Mouse (Mus musculus) common myeloid progenitor, adult 5-6 weeks (primary cell): ENCODE data around the gene Gm28729. TPM values are rescaled to one million over a fixed set of nuclear protein-coding genes. Genes with fewer than 3 reads are reported as not detected.

ENCODE experiments used
- ATAC-seq: replicated peaks from 2 replicates; pipeline ENCODE4 v1.8.0; 2016; ENCODE audit warnings: low read depth, mild to moderate bottlenecking, moderate TSS enrichment, inconsistent platforms; ENCODE audit not compliant: poor library complexity, severe bottlenecking
- total RNA-seq: library from RNA; stranded (forward); fragments of 200-1000, 187-1606 nt; gene quantifications from 2 replicates; pipeline ENCODE4 v1.2.3, GENCODE M21; 2017

Gm28729 gene
- total RNA-seq, 1 experiment from 2014 or later: not detected

- no peak for ATAC-seq
These were observed 54.6 kb downstream of the Gm28729 start for GRCm38 (mm10) chr9:96470266-96470974.

DNA sequence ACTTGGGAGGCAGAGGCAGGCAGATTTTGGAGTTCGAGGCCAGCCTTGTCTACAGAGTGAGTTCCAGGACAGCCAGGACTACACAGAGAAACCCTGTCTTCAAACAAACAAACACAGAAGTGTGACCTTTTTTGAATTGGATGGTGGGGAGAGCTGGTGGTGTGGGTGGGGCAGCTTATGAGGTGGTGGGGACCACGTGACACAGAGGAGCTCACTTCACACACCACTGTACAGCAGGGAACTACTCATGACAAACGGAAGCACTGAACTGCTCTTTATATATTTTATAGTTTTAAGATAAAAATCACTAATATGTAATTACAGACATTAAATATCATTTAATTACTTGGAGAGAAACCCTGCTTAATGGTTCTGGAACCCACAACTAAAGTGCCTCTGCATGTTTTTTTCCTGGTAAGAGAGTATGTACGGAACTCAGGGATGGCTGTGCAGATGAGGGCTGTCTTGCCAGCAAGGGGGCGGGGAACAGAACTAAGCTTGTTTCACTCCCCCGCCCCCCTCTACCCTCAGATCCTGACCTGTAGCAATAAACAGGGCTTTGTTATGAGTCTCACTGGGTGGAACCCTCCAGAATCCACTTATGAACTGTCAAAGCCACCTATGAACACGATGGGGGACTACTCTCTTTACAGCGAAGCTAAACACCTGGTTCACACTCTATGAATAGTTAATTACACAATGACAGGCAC lies 55.4 kb downstream of the Gm28729 start:
- ATAC-seq: no peak

DNA sequence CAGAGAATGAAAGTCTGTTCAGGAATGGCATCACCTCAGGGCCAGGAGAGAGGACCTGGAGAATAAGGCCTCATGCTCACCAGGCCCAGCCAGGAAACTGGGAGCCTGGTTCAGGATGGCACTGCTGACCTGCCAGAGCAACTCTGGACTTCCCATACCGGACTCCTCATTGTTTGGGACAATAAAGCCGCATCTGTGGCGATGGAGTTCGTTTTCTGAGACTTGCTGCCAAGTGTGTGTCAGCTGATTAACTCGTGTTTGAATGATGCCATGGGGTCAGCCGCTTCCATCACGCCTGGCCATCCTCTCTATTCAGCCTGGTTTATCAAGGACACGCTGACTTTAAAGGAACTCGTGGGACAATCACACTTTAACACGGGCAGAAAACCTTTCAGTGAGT lies 61.4 kb downstream of the Gm28729 start:
- ATAC-seq: no peak

- no peak for ATAC-seq
These were observed 63.5 kb downstream of the Gm28729 start for GRCm38 (mm10) chr9:96461607-96462006.

DNA sequence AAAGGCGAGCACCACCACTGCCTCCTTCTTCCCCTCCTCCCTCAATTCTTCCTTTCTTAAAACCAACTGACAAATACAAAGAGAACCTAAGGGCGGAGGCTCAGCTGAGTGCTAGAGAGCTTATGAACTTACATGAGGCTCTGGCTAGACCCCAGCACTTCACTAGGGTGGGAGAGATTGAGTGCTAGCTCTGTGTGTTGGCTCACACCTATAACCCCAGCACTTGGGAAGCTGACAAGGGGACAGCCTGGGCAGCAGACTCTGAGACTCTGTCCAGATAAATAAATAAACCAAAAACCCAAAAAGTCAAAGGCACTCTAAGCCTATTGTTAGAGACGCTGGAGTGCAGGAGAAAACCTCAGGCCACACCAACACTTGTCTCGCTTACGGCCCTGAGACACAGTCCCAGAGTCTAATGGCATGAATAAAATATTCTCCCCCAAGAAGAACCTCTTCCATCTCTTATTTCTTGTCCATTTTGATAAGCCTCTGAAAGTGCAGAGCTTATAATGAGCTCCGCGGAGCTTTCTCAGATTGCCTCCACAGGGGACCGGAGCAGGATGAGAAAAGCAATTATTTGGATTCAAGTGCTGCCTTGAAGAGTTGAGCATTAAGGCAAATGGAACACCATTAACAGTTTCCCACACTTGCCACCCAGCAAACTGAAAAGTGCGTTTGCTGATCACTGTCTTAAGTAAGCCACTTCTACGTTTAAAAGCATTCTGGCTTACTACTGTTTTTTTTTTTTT lies 64.8 kb downstream of the Gm28729 start:
- ATAC-seq: no peak

GRCm38 (mm10) chr9:96455618-96456017 lies 69.4 kb downstream of the Gm28729 start:
- no peak for ATAC-seq

DNA sequence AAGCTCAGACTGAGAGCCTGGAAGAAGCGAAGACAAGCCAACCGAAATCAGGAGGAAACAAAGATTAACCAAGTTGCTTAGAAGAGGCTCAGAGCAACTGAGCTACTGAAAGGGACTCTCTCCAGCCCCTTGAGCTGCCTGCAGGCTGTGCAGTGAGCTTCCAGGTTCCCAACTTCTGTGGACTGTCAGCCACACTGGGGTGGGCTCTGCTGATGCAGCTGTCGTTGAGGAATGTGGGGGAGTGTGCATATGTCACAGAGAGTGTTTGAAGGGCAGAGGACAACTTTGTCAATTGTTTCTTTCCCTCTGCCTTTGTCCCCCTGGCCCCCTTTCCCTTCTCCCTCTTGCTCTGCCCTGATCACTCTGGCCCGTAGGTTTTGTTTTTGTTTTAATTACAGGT lies 72.1 kb downstream of the Gm28729 start:
- no peak for ATAC-seq

- no peak for ATAC-seq
These were observed 74.0 kb downstream of the Gm28729 start for GRCm38 (mm10) chr9:96450900-96451720.

- ATAC-seq: no peak
These were observed 75.5 kb downstream of the Gm28729 start for GRCm38 (mm10) chr9:96449514-96449913.

- no peak for ATAC-seq
These were observed 79.7 kb downstream of the Gm28729 start for GRCm38 (mm10) chr9:96445351-96445750.

- ATAC-seq: no peak
These were observed 83.0 kb downstream of the Gm28729 start for GRCm38 (mm10) chr9:96442081-96442480.

DNA sequence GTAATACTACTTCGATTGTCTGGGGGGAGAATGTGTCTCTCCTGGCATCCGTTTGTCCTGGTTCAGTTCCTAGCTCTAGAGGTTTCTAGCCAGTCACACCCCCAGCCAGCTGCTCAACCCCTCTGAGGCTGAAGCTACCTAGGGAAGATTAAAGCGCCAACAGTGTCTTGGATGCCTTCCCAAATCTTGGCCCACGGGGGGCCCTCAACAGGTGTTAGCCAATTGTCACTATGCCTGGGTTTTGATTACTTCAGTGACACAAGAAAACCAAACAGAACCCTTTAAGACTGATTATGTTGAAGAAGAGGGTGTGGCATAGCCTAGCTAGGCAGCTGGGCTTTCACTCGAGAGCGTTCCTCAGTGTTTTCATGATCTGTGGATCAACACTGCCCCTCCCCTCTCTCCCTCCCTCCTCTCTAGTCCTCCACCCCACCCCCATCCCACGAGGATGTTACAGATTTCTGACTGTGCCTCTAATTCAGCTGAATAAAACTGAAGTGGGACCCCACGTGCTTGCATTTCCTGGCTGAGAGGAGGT lies 86.7 kb downstream of the Gm28729 start:
- no peak; the same call in none of the 2 replicates for ATAC-seq

GRCm38 (mm10) chr9:96437805-96438333 lies 87.2 kb downstream of the Gm28729 start:
- ATAC-seq: peak; percentile 80

DNA sequence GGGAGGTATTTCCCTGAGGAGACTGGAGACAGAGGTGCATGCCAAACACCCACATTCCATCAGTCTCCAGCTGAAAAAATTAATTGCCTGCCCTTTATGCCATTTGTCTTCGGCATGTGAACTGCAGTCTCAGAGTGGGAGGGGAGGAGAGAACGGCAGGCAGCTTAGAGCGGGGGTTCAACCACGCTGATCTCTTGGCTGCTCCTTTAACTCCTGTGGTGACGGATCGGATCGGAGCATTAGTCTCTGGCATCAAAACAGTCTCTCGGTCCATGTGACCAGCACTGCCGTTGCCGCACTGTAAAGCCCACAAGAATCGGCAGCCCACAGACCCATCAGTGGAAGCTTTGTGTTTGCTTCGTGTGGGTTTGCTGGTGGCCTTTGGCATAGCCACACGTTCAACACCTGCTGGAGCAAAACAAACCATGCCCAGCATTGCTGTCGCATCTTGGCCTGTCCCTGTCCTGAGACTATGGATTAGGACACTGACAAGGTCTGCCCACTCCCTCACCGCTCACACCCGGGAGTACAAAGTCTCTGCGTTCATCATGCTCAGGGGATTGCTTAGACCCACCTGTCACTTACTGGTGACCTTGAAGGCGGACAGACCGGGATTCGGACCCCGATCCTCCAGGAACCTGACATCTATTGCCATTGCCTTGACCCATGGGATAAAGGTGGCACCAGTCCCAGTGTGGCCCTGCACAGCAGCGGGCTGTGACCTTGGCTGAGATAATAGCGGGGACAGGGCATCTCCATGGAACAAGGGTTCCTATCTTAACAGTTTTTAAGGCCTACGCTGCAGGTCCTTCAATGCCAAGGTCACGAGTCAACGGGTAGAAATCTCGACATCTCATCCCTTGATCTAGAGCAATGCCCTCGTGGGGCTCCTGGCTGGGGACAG lies 87.9 kb downstream of the Gm28729 start:
- ATAC-seq: peak; percentile 30

Other genes starting within 250 kb of the Gm28729 start
- gene Atp1b3, start 160.8 kb downstream of the Gm28729 start, total RNA-seq: 146 and 155 TPM in 2 replicates
- 43.0 and 54.9 TPM in 2 replicates for gene Rnf7, start 46.6 kb downstream of the Gm28729 start, total RNA-seq
- 5.5 and 11.3 TPM in 2 replicates for gene Rasa2, start 106.4 kb upstream of the Gm28729 start, total RNA-seq
- 25.8 and 41.8 TPM in 2 replicates for gene Zbtb38, start 227.6 kb upstream of the Gm28729 start, total RNA-seq